Mouse (Mus musculus) spleen, adult 2 months (tissue): ENCODE measurements around the gene Spta1. TPM values are rescaled to one million over a fixed set of nuclear protein-coding genes. Genes with fewer than 3 reads are reported as not detected.

Experiments
- DNase-seq, 2 experiments: peaks; one replicate each; pipeline versions ENCODE4 v3.0.0 to v3.0.0-alpha.2; 2012 to 2021; ENCODE audit warnings: low spot score in 2 of 2, low read depth in 1 of 2
- H3K27ac ChIP-seq: fragments of 200-500 bp; 2 replicates; pipeline ENCODE4 v1.5.1; 2012; ENCODE audit warnings: low read length, inconsistent platforms; ENCODE audit not compliant: insufficient read depth
- H3K27me3 ChIP-seq: fragments of 200-500 bp; 2 replicates; pipeline ENCODE4 v1.6.1; 2012; ENCODE audit warnings: mild to moderate bottlenecking, moderate library complexity, low read length, inconsistent platforms; ENCODE audit not compliant: control insufficient read depth, insufficient read depth
- H3K36me3 ChIP-seq: fragments of 200-500 bp; 2 replicates; pipeline ENCODE4 v1.6.1; 2012; ENCODE audit warnings: mild to moderate bottlenecking, low read length, inconsistent platforms; ENCODE audit not compliant: control insufficient read depth, insufficient read depth
- H3K4me1 ChIP-seq: fragments of 200-500 bp; 2 replicates; pipeline ENCODE4 v1.6.1; 2011; ENCODE audit warnings: inconsistent platforms; ENCODE audit not compliant: control insufficient read depth, insufficient read depth, insufficient read length
- H3K4me3 ChIP-seq: fragments of 200-500 bp; 2 replicates; pipeline ENCODE4 v1.5.1; 2011; ENCODE audit warnings: mild to moderate bottlenecking, inconsistent platforms; ENCODE audit not compliant: insufficient read depth, insufficient read length; ENCODE audit errors: extremely low read depth
- CTCF ChIP-seq: fragments of 200-500 bp; IDR thresholded peaks from 2 replicates; pipeline ENCODE4 v1.5.1; 2011; ENCODE audit warnings: mild to moderate bottlenecking, inconsistent platforms; ENCODE audit not compliant: insufficient read depth, insufficient read length, insufficient replicate concordance; ENCODE audit errors: extremely low read depth
- POLR2A ChIP-seq: fragments of 200-500 bp; IDR thresholded peaks from 2 replicates; pipeline ENCODE4 v1.6.1; 2011; ENCODE audit warnings: low read depth, low read length, inconsistent platforms
- WGBS: fragments of 180-500 bp; shearing (Covaris S2); methylation state at CpG from one replicate; pipeline ENCODE4 v1.1.7; 2018; 5-methylcytosine and 5-hydroxymethylcytosine counted together
- polyA plus RNA-seq: library from polyadenylated mRNA; depleted of rRNA; stranded (reverse); fragments of >200 nt; gene quantifications from 2 replicates; pipeline ENCODE4 v1.2.3, GENCODE M21; 2012; rRNA removed

The Spta1 gene
- polyA plus RNA-seq: 2.4 and 3.2 TPM in 2 replicates

DNA sequence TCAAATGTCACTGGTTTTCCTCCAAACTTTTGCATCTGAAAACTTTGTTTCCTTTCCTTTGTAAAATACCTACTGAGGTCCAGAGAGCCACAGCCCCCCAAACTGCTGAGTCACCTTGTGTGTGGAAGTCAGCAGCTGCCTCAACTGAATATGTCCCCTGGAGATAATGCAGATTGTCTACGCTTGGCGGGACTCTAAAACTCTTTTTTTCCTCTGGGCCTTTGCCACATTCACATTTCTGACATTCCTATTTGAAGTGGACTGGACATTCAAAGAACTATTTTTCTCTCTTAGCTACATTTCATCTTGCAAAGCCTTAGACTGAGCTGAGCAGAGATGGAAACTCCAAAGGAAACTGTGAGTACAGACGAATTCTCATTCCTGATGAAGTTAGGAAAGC lies at the start of gene Spta1:
TSS of gene Spta1 (plus strand) at position 172 of the 400 bp plus-strand sequence.
- Histone ChIP-seq H3K4me3 (peak within 1 kb of the TSS; percentile 8; the same call in 1 of the 2 replicates), H3K4me1 (no peaks in the 10 kb centered on the region), H3K27me3 (no peaks in the 10 kb centered on the region), H3K27ac (no peak within 1 kb of the TSS; the same call in 1 of the 2 replicates), H3K36me3 (no peaks in the 10 kb centered on the region)
- WGBS: 58% methylated on average over 3 of the region's 3 CpGs
- DNase-seq: no peak
- no peak for TF ChIP-seq POLR2A
- no peak for TF ChIP-seq CTCF

DNA sequence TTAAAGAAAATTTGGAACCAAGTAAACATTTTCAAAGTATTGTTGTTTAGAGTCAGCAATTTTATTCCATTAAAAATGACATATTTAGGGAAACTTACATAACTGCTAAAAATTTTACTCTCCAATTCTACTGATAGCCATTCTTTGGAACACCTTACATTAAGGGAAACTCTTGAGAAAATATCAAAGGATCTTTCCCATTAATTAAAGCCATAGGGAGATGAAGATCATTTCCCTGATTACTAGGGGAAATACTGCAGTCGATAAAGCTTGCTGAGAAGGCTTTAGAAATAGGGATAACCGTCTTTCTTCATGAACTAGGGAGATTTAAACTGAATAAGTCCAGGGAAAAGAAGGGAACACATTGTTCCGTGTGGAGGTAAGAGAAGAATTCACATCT lies 41.4 kb upstream of the Spta1 start, which contains the start of gene Olfr424:
TSS of gene Olfr424 (plus strand) at position 301 of the 400 bp plus-strand sequence.
- no peak for DNase-seq
- H3K27me3 ChIP-seq: no peaks in the 10 kb centered on the region
- no peak within 1 kb of the TSS for H3K27ac ChIP-seq
- no peaks in the 10 kb centered on the region for H3K4me1 ChIP-seq
- 86% methylated on average over 3 of the region's 3 CpGs for WGBS
- no peak for TF ChIP-seq POLR2A
- TF ChIP-seq CTCF: no peak
- H3K4me3 ChIP-seq: no peak within 1 kb of the TSS
- H3K36me3 ChIP-seq: no peaks in the 10 kb centered on the region

DNA sequence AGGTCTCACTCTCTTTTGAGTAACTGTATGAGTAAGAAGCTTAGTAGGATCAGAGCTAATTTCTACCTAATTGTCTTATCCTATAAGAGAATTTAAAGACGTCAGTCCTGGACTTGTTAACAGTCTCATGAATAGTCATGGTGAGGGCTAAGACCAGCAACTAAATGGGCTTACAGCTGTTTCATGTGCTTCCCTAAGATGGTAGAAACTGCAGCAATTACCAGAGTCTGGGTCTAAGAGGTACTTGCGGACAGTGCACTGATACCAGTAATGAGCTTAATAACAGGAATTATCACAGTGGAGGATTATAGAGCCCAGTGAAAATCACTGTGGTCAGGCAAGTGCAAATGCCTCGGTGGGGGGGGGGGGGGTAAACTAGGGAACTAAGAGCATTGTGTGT lies 40.6 kb upstream of the Spta1 start:
- Histone ChIP-seq H3K36me3 (no peaks in the 10 kb centered on the region), H3K27ac (no peak overlapping the region), H3K4me1 (no peaks in the 10 kb centered on the region), H3K4me3 (no peak overlapping the region), H3K27me3 (no peaks in the 10 kb centered on the region)
- TF ChIP-seq POLR2A (no peak), CTCF (no peak)
- no peak for DNase-seq
- 84% methylated on average over 3 of the region's 3 CpGs for WGBS

- Histone ChIP-seq H3K27ac (no peak overlapping the region), H3K27me3 (no peaks in the 10 kb centered on the region), H3K36me3 (no peaks in the 10 kb centered on the region), H3K4me1 (peaks cover 2% of the 10 kb centered on the region; the same call in 1 of the 2 replicates), H3K4me3 (no peak overlapping the region)
- DNase-seq: peak in 1 of 2 experiments; percentile 30
- no peak for TF ChIP-seq CTCF
- no peak for TF ChIP-seq POLR2A
- WGBS: 12% methylated on average over 2 of the region's 2 CpGs
Measured at GRCm38 (mm10) chr1:174141384-174141783, 31.2 kb upstream of the Spta1 start.

DNA sequence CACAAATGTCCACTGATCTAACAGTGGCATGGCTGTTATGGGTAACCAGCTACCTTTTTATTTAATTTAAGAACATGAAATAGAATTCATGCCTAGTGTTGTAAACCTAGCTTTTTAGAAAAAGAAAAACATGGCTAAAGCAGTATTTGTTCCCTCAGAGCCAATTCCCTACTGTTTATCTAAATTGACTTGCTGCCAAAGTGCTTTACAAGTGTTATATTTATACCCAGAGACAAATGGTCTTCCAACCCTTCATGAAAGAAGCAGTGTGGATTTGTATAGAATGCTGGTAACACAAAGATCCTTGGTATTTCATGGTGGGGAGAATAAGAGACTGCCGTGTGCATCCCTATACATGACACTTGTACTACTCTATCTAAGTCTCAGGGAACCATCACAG lies 25.9 kb upstream of the Spta1 start:
- Histone ChIP-seq H3K27me3 (no peaks in the 10 kb centered on the region), H3K4me3 (no peak overlapping the region), H3K36me3 (no peaks in the 10 kb centered on the region), H3K27ac (no peak overlapping the region), H3K4me1 (no peaks in the 10 kb centered on the region)
- 91% methylated on average over 1 of the region's 1 CpGs for WGBS
- no peak for TF ChIP-seq CTCF
- no peak for DNase-seq

DNA sequence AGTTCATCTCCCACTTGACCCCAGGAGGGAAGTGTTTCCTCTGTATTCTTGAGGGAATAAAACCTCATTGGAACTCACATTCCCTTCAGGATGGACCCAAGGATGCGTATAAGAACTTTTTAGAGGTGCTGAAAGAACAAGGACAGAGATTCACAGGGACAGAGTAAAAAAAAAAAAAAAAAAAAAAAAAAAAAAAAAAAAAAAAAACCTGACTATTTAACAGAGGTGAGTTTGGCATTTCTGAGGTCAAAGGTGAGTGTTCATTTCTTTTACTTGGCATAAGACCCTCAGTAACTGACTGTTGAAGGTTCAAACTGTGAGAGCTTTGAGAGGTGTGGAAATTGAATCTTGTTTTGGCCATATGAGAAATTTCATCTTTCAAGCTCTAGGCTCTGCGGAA lies 23.3 kb upstream of the Spta1 start:
- WGBS: 91% methylated on average over 2 of the region's 2 CpGs
- no peaks in the 10 kb centered on the region for H3K4me1 ChIP-seq
- H3K36me3 ChIP-seq: no peaks in the 10 kb centered on the region
- H3K27me3 ChIP-seq: no peaks in the 10 kb centered on the region
- TF ChIP-seq CTCF: no peak
- no peak for TF ChIP-seq POLR2A
- H3K27ac ChIP-seq: no peak overlapping the region
- H3K4me3 ChIP-seq: no peak overlapping the region
- DNase-seq: no peak

- 91% methylated on average over 1 of the region's 1 CpGs for WGBS
- H3K27me3 ChIP-seq: no peaks in the 10 kb centered on the region
- no peak within 1 kb of the TSS for H3K27ac ChIP-seq
- DNase-seq: no peak
- no peak within 1 kb of the TSS for H3K4me3 ChIP-seq
- no peaks in the 10 kb centered on the region for H3K36me3 ChIP-seq
- H3K4me1 ChIP-seq: no peaks in the 10 kb centered on the region
- TF ChIP-seq CTCF: no peak
- no peak for TF ChIP-seq POLR2A
Measured at GRCm38 (mm10) chr1:174155333-174155732, 17.2 kb upstream of the Spta1 start, which contains the start of gene Olfr420. TSS of gene Olfr420 (plus strand) at chr1:174155633.
